Mouse (Mus musculus) megakaryocyte-erythroid progenitor cell, adult 5-6 weeks (primary cell): ENCODE measurements around the gene Il34. TPM values are rescaled to one million over a fixed set of nuclear protein-coding genes. Genes with fewer than 3 reads are reported as not detected.

Experiments used
- ATAC-seq: replicated peaks from 2 replicates; pipeline ENCODE4 v1.8.0; 2016; ENCODE audit warnings: mild to moderate bottlenecking, inconsistent platforms; ENCODE audit not compliant: severe bottlenecking, poor library complexity, low FRiP score, low TSS enrichment
- total RNA-seq, 2 experiments: library from RNA; stranded (forward) in 1 of 2; stranded (reverse) in 1 of 2; fragments of 200-1000, 215-1000 nt in 1 of 2; fragments of >200 nt in 1 of 2; fragmentation: Nextera tagmentation in 1 of 2; gene quantifications; 2 replicates each; pipeline ENCODE4 v1.2.3; 2014 to 2017

Gene Il34
- total RNA-seq, 2 experiments from 2014 or later = not detected

GRCm38 (mm10) chr8:110811793-110812192, 6.1 kb upstream of the Il34 start:
- no peak for ATAC-seq

GRCm38 (mm10) chr8:110811116-110811515, 5.4 kb upstream of the Il34 start:
- no peak for ATAC-seq

GRCm38 (mm10) chr8:110810481-110811065, 4.8 kb upstream of the Il34 start:
- ATAC-seq = no peak

- ATAC-seq = no peak
Observed at GRCm38 (mm10) chr8:110809831-110810230, 4.1 kb upstream of the Il34 start.

- ATAC-seq = no peak
Observed at GRCm38 (mm10) chr8:110808495-110809472, 3.1 kb upstream of the Il34 start.

- no peak for ATAC-seq
Observed at GRCm38 (mm10) chr8:110806146-110806545, 422 bp upstream of the Il34 start.

GRCm38 (mm10) chr8:110804825-110805514, 754 bp downstream of the Il34 start:
- ATAC-seq = no peak

- no peak for ATAC-seq
Observed at GRCm38 (mm10) chr8:110803856-110804255, 1.9 kb downstream of the Il34 start.

GRCm38 (mm10) chr8:110802988-110803387, 2.7 kb downstream of the Il34 start:
- no peak for ATAC-seq

- no peak for ATAC-seq
Observed at GRCm38 (mm10) chr8:110797086-110797485, 8.6 kb downstream of the Il34 start.

- no peak for ATAC-seq
Observed at GRCm38 (mm10) chr8:110794363-110794965, 11.3 kb downstream of the Il34 start.

- no peak for ATAC-seq
Observed at GRCm38 (mm10) chr8:110793936-110794335, 11.8 kb downstream of the Il34 start.

GRCm38 (mm10) chr8:110793511-110793910, 12.2 kb downstream of the Il34 start:
- ATAC-seq = no peak

- ATAC-seq = no peak
Observed at GRCm38 (mm10) chr8:110792574-110793200, 13.0 kb downstream of the Il34 start.

GRCm38 (mm10) chr8:110791164-110791563, 14.6 kb downstream of the Il34 start:
- ATAC-seq = no peak

- no peak for ATAC-seq
Observed at GRCm38 (mm10) chr8:110790270-110790669, 15.5 kb downstream of the Il34 start.

- no peak for ATAC-seq
Observed at GRCm38 (mm10) chr8:110789571-110789970, 16.2 kb downstream of the Il34 start.

- ATAC-seq = no peak
Observed at GRCm38 (mm10) chr8:110788981-110789380, 16.7 kb downstream of the Il34 start.

GRCm38 (mm10) chr8:110787411-110787954, 18.2 kb downstream of the Il34 start:
- ATAC-seq = no peak
